Mouse (Mus musculus): ENCODE data around the gene Khdc1a.
"Not testable (repeated sequence)": the region's sequence is repeated elsewhere in the genome, so short reads cannot be mapped to it uniquely, and the experiment has no call there.

Khdc1a gene

DNA sequence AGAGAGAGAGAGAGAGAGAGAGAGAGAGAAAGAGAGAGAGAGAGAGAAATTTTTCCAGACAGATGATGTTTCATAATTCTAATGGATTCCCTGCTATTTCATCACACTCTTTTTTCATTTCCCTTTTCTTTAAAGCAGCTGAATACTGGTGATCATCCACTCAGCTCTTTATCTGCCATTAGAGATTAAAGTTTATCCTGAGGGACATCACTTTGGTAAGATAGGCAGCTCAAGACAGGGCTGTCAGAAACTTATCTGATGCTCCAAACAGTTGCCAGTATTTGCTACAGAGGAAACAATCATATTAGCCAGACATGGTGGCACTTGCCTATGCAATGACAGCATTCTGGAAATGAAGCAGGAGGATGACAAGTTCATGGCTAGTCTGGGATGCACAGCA is 31.2 kb upstream of the Khdc1a start:
- Histone ChIP-seq H3K9me3 (ENCODE audit: low read length) (no peaks in the 10 kb centered on the region), H3K27me3 (ENCODE audit: insufficient read depth, low read length) (no peaks in the 10 kb centered on the region), H3K36me3 (ENCODE audit: insufficient read depth, low read length) (no peaks in the 10 kb centered on the region), H3K4me1 (replicated peaks; ENCODE audit: low read depth, low read length) (no peaks in the 10 kb centered on the region), H3K4me3 (replicated peaks; ENCODE audit: low read length) (no peak overlapping the region)
- no peak for TF ChIP-seq NANOG (IDR thresholded peaks at IDR 0.05; ENCODE audit: borderline replicate concordance, low read length)
- no peak for TF ChIP-seq CTCF (conservative IDR thresholded peaks at IDR 0.05; ENCODE audit: low read length)
- no peak for TF ChIP-seq POU5F1 (IDR thresholded peaks at IDR 0.05; ENCODE audit: borderline replicate concordance, low read length)

DNA sequence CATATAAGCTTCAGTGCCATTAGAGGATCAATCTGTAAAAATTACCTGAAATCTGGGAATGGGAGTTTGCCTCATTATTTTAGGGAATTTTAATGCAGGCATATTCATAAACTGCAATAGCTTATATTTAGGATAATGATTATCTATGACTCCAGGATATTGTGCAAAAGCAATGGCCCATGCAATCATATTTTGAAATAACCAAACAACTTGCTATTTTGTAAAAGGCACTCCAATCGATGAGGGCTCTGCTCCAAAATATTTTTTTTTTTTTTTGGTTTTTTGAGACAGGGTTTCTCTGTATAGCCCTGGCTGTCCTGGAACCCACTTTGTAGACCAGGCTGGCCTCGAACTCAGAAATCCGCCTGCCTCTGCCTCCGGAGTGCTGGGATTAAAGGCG is 29.2 kb upstream of the Khdc1a start:
- H3K27me3 ChIP-seq (ENCODE audit: insufficient read depth, low read length); H3K36me3 ChIP-seq (ENCODE audit: insufficient read depth, low read length); H3K4me3 ChIP-seq (replicated peaks; ENCODE audit: low read length); H3K4me1 ChIP-seq (replicated peaks; ENCODE audit: low read depth, low read length); H3K9me3 ChIP-seq (ENCODE audit: low read length): not testable (repeated sequence)

DNA sequence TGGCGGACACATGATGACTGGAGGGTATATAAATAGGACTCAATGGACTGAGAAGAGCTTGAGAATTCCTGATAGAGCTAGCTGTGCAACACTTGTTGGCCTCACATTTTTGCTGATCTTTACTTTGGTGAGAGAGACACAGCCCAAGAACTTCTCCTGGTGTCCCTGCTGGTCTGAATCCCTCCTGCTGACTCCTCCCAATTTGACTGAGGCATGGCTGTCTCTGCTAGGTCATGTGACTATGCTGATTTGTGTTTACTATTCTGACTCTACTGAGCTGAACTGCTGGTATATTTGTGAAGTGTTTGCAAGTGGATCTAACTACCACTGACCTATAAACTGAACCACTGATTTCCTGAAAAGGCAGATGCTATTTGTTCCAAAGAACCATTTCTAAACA is 27.8 kb upstream of the Khdc1a start:
- no peaks in the 10 kb centered on the region for H3K4me1 ChIP-seq (replicated peaks; ENCODE audit: low read depth, low read length)

DNA sequence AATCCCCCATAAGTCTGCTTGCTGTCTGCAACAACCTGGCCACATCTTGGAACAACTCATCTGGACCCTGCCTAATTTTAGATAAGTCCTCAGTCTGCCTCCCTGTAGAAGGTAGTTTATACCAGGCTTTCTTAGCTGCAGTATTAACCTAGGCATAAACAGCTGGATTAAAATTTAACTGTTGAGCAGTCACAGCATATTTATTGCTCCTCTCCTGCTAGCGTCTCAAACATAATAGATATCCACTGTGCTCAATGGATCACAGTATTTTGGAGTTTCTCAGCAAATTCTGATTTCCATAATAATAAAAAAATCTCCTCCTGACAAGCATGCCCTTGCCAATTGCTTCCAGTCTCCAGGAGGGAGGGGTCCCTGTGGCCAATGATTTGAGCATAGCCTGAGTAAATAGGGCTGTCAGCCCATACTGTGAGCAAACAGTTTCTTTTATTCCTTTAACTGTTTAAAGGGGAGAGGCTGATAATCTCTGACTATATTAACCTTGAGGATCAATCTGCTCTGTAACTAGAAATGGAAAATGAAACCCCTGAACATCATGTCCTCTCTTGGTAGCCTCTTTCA is 25.4 kb upstream of the Khdc1a start:
- H3K4me3 ChIP-seq (replicated peaks; ENCODE audit: low read length) = no peak overlapping the region
- peaks cover 19% of the 10 kb centered on the region for H3K9me3 ChIP-seq (ENCODE audit: low read length)
- TF ChIP-seq NANOG (IDR thresholded peaks at IDR 0.05; ENCODE audit: borderline replicate concordance, low read length) = peak; percentile 46; the same call in 1 of the 2 replicates
- TF ChIP-seq POU5F1 (IDR thresholded peaks at IDR 0.05; ENCODE audit: borderline replicate concordance, low read length) = no peak
- no peak for TF ChIP-seq CTCF (conservative IDR thresholded peaks at IDR 0.05; ENCODE audit: low read length)
- H3K36me3 ChIP-seq (ENCODE audit: insufficient read depth, low read length) = no peaks in the 10 kb centered on the region
- H3K27me3 ChIP-seq (ENCODE audit: insufficient read depth, low read length) = no peaks in the 10 kb centered on the region
- no peaks in the 10 kb centered on the region for H3K4me1 ChIP-seq (replicated peaks; ENCODE audit: low read depth, low read length)

More for the DNA sequence above, 27.8 kb upstream of the Khdc1a start:
- TF ChIP-seq NANOG (IDR thresholded peaks at IDR 0.05; ENCODE audit: borderline replicate concordance, low read length) = no peak
- no peak for TF ChIP-seq CTCF (conservative IDR thresholded peaks at IDR 0.05; ENCODE audit: low read length)
- TF ChIP-seq POU5F1 (IDR thresholded peaks at IDR 0.05; ENCODE audit: borderline replicate concordance, low read length) = no peak
- H3K36me3 ChIP-seq (ENCODE audit: insufficient read depth, low read length) = no peaks in the 10 kb centered on the region
- H3K9me3 ChIP-seq (ENCODE audit: low read length) = peaks cover 12% of the 10 kb centered on the region
- H3K4me3 ChIP-seq (replicated peaks; ENCODE audit: low read length) = no peak overlapping the region
- H3K27me3 ChIP-seq (ENCODE audit: insufficient read depth, low read length) = no peaks in the 10 kb centered on the region

DNA sequence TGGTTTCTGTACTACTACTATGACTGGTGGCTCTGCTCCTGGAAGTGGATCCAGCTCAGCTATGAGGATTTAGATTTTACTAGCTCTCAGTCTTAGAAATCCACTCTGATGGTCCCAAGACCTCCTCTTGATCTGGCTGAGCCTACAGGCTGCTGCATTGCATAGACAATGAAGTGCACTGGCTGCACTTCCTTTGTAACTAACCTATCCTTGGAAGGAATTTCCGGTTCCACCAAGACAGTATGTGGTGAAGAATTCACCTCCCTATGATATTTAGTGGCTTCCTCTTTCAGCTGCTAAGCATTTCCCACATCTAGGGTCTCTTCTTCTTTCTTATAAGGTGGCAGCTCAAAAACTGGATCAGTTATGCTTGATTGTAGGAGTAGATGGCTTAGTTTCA is 24.8 kb upstream of the Khdc1a start:
- TF ChIP-seq CTCF (conservative IDR thresholded peaks at IDR 0.05; ENCODE audit: low read length) (no peak), NANOG (IDR thresholded peaks at IDR 0.05; ENCODE audit: borderline replicate concordance, low read length) (no peak), POU5F1 (IDR thresholded peaks at IDR 0.05; ENCODE audit: borderline replicate concordance, low read length) (no peak)
- no peaks in the 10 kb centered on the region for H3K4me1 ChIP-seq (replicated peaks; ENCODE audit: low read depth, low read length)
- peaks cover 19% of the 10 kb centered on the region for H3K9me3 ChIP-seq (ENCODE audit: low read length)
- no peak overlapping the region for H3K4me3 ChIP-seq (replicated peaks; ENCODE audit: low read length)
- no peaks in the 10 kb centered on the region for H3K36me3 ChIP-seq (ENCODE audit: insufficient read depth, low read length)
- H3K27me3 ChIP-seq (ENCODE audit: insufficient read depth, low read length) = no peaks in the 10 kb centered on the region

DNA sequence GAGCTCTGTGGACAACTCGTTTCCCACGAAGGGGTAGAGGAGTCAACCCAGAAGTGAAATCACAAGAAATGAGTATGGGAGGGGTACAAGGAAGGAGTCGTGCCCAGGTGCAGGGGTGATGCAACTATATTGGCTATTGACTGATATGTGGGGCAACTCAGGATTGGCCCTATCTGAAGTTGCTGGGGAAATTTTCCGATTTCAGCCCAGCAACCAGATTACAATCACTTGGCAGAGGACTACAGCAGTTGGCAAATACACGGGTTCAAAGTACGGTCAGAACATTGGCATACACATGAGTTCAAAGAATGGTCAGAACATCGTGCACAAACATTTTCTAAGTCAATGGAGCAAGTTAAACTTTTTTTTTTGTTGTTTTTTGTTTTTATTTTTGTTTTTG is 22.7 kb upstream of the Khdc1a start:
- Histone ChIP-seq H3K9me3 (ENCODE audit: low read length) (peaks cover 19% of the 10 kb centered on the region), H3K4me1 (replicated peaks; ENCODE audit: low read depth, low read length) (no peaks in the 10 kb centered on the region), H3K36me3 (ENCODE audit: insufficient read depth, low read length) (no peaks in the 10 kb centered on the region), H3K27me3 (ENCODE audit: insufficient read depth, low read length) (no peaks in the 10 kb centered on the region), H3K4me3 (replicated peaks; ENCODE audit: low read length) (no peak overlapping the region)
- TF ChIP-seq POU5F1 (IDR thresholded peaks at IDR 0.05; ENCODE audit: borderline replicate concordance, low read length) (no peak), CTCF (conservative IDR thresholded peaks at IDR 0.05; ENCODE audit: low read length) (no peak), NANOG (IDR thresholded peaks at IDR 0.05; ENCODE audit: borderline replicate concordance, low read length) (no peak)

DNA sequence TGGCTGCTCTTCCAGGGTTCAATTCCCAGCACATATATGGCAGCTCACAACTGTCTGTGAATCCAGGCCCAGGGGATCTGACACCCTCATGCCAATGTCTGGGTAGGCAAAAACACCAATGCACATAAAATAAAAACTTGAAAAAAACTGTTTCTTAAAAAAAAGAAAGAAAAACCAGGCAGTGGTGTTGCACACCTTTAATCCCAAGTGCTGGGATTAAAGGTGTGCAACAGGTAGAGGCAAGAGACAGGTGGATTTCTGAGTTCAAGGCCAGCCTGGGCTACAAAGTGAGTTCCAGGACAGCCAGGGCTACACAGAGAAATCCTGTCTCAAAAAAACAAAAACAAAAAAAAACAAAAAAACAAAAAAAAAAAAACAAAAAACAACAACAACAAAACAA is 18.3 kb upstream of the Khdc1a start:
- H3K4me1 ChIP-seq (replicated peaks; ENCODE audit: low read depth, low read length); H3K36me3 ChIP-seq (ENCODE audit: insufficient read depth, low read length); H3K4me3 ChIP-seq (replicated peaks; ENCODE audit: low read length); H3K27me3 ChIP-seq (ENCODE audit: insufficient read depth, low read length): not testable (repeated sequence)
- H3K9me3 ChIP-seq (ENCODE audit: low read length) = peaks cover 12% of the 10 kb centered on the region

DNA sequence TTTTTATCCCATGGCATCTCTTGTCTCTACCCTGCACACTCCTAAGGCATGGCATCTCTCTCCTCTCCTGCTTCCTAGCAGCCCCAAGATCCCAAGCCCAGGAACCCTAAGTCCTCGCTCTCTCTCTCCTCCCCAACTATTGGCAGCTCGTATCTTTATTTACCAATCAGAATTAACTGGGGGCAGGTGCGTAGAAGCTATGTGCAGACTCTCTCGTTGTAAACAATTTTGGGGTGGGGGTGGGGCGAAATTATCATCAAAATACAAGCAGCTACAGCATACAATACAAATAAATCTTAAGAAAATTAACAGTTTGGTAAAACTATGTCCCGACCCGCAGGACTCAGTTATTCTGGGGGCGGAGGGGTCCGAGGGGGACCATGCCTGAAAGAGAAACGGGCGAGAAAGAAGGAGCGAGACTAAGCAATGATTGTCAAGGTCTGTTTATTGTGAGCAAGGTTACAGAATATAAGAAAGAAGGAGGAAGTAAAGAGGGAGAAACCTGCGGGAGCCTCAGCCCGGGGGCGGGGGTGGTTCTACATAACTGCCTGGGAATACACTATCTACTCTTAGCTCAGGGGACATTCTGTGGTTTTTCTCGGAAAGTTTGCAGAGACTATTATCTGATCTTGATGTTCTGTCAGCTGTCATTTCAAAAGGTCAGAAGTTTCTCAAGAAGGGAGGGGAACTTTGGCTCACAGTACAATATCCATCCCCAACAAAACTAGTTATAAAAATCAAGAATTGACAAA is 16.0 kb upstream of the Khdc1a start:
- Histone ChIP-seq H3K27me3 (ENCODE audit: insufficient read depth, low read length) (no peaks in the 10 kb centered on the region), H3K4me1 (replicated peaks; ENCODE audit: low read depth, low read length) (no peaks in the 10 kb centered on the region), H3K9me3 (ENCODE audit: low read length) (peaks cover 5% of the 10 kb centered on the region; the same call in 1 of the 2 replicates), H3K4me3 (replicated peaks; ENCODE audit: low read length) (no peak overlapping the region), H3K36me3 (ENCODE audit: insufficient read depth, low read length) (no peaks in the 10 kb centered on the region)
- TF ChIP-seq CTCF (conservative IDR thresholded peaks at IDR 0.05; ENCODE audit: low read length) = no peak
- no peak for TF ChIP-seq NANOG (IDR thresholded peaks at IDR 0.05; ENCODE audit: borderline replicate concordance, low read length)
- TF ChIP-seq POU5F1 (IDR thresholded peaks at IDR 0.05; ENCODE audit: borderline replicate concordance, low read length) = no peak

DNA sequence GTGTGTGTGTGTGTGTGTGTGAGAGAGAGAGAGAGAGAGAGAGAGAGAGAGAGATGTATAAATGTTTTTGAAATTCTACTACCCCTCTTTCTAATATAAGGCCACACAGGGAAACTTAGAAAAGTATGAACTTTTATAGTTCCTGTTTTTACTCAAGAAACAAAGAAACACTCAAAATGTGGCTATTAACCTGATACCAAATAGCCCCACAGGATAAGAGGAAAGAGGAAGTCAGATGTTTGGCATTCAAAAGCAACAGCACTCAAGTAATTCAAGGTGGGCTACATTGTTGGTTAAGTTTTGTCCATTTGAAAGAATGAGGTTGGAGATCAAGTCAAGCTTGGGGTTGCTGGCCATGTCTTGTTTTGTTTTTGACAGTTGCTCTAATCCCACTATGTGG is 13.6 kb upstream of the Khdc1a start:
- Histone ChIP-seq H3K9me3 (ENCODE audit: low read length) (peaks cover 6% of the 10 kb centered on the region; the same call in 1 of the 2 replicates), H3K4me3 (replicated peaks; ENCODE audit: low read length) (no peak overlapping the region), H3K27me3 (ENCODE audit: insufficient read depth, low read length) (no peaks in the 10 kb centered on the region), H3K36me3 (ENCODE audit: insufficient read depth, low read length) (no peaks in the 10 kb centered on the region), H3K4me1 (replicated peaks; ENCODE audit: low read depth, low read length) (no peaks in the 10 kb centered on the region)
- TF ChIP-seq CTCF (conservative IDR thresholded peaks at IDR 0.05; ENCODE audit: low read length) = no peak
- no peak for TF ChIP-seq POU5F1 (IDR thresholded peaks at IDR 0.05; ENCODE audit: borderline replicate concordance, low read length)
- no peak for TF ChIP-seq NANOG (IDR thresholded peaks at IDR 0.05; ENCODE audit: borderline replicate concordance, low read length)

Measured in E14TG2a.4 (cell line).